Mouse (Mus musculus) spleen, adult 2 months (tissue): ENCODE data around the gene Olfr935.

Experiments
- CTCF ChIP-seq: fragments of 200-500 bp; IDR thresholded peaks from 2 replicates; pipeline ENCODE4 v1.5.1; 2011; ENCODE audit warnings: mild to moderate bottlenecking, inconsistent platforms; ENCODE audit not compliant: insufficient read depth, insufficient read length, insufficient replicate concordance; ENCODE audit errors: extremely low read depth
- POLR2A ChIP-seq: fragments of 200-500 bp; IDR thresholded peaks from 2 replicates; pipeline ENCODE4 v1.6.1; 2011; ENCODE audit warnings: low read depth, low read length, inconsistent platforms

- TF ChIP-seq POLR2A (no peak), CTCF (no peak)
Observed at GRCm38 (mm10) chr9:38988215-38988614, 11.3 kb downstream of the Olfr935 start, which contains the start of gene Olfr934.
